Mouse (Mus musculus) intestine, embryonic 16.5 days (tissue): Measurements from ENCODE around the gene Creb5. TPM values are rescaled to one million over a fixed set of nuclear protein-coding genes. Genes with fewer than 3 reads are reported as not detected.

Source experiments
- ATAC-seq: fragments of 200-750 bp; cut with Nextera tagmentation; 2 replicates; pipeline ENCODE4 v1.8.0; 2017; ENCODE audit warnings: moderate TSS enrichment, moderate library complexity
- H3K27ac ChIP-seq: fragments of 300-500 bp; sonication (generic); 2 replicates; pipeline ENCODE4 v1.5.1; 2014; ENCODE audit warnings: mild to moderate bottlenecking, low read length
- H3K27me3 ChIP-seq: fragments of 300-500 bp; sonication (generic); replicated peaks from 2 replicates; pipeline ENCODE4 v1.6.1; 2014; ENCODE audit warnings: low read length, control low read depth, mixed read lengths; ENCODE audit not compliant: control insufficient read depth, insufficient read depth
- H3K36me3 ChIP-seq: fragments of 300-500 bp; sonication (generic); 2 replicates; pipeline ENCODE4 v1.6.1; 2014; ENCODE audit warnings: low read length, control low read depth; ENCODE audit not compliant: control insufficient read depth, insufficient read depth
- H3K4me1 ChIP-seq: fragments of 300-500 bp; sonication (generic); 2 replicates; pipeline ENCODE4 v1.6.1; 2014; ENCODE audit warnings: low read length, control low read depth, mixed read lengths; ENCODE audit not compliant: control insufficient read depth, insufficient read depth
- H3K4me2 ChIP-seq: fragments of 300-500 bp; sonication (generic); 2 replicates; pipeline ENCODE4 v1.6.1; 2014; ENCODE audit warnings: low read depth, low read length, control low read depth
- H3K4me3 ChIP-seq: fragments of 300-500 bp; sonication (generic); 2 replicates; pipeline ENCODE4 v1.5.1; 2014; ENCODE audit warnings: mild to moderate bottlenecking, low read length
- H3K9ac ChIP-seq: fragments of 300-500 bp; sonication (generic); 2 replicates; pipeline ENCODE4 v1.6.1; 2014; ENCODE audit warnings: low read depth, low read length
- H3K9me3 ChIP-seq: fragments of 300-500 bp; sonication (generic); 2 replicates; pipeline ENCODE4 v1.6.1; 2016; ENCODE audit warnings: low read length, control low read depth; ENCODE audit not compliant: control insufficient read depth
- WGBS: fragments of 180-500 bp; shearing (Covaris S2); extraction: QIAGEN DNeasy Blood & Tissue Kit; methylation state at CpG from one replicate; pipeline ENCODE4 v1.1.7; 2014; 5-methylcytosine and 5-hydroxymethylcytosine counted together
- polyA plus RNA-seq: library from polyadenylated mRNA; unstranded; fragments of >200 nt; fragmentation: Nextera tagmentation; extraction: Ambion mirVana; gene quantifications from 2 replicates; pipeline ENCODE4 v1.2.1, GENCODE M21; 2015

Creb5 gene
- polyA plus RNA-seq, 1 experiment from 2014 or later: 4.1 TPM

DNA sequence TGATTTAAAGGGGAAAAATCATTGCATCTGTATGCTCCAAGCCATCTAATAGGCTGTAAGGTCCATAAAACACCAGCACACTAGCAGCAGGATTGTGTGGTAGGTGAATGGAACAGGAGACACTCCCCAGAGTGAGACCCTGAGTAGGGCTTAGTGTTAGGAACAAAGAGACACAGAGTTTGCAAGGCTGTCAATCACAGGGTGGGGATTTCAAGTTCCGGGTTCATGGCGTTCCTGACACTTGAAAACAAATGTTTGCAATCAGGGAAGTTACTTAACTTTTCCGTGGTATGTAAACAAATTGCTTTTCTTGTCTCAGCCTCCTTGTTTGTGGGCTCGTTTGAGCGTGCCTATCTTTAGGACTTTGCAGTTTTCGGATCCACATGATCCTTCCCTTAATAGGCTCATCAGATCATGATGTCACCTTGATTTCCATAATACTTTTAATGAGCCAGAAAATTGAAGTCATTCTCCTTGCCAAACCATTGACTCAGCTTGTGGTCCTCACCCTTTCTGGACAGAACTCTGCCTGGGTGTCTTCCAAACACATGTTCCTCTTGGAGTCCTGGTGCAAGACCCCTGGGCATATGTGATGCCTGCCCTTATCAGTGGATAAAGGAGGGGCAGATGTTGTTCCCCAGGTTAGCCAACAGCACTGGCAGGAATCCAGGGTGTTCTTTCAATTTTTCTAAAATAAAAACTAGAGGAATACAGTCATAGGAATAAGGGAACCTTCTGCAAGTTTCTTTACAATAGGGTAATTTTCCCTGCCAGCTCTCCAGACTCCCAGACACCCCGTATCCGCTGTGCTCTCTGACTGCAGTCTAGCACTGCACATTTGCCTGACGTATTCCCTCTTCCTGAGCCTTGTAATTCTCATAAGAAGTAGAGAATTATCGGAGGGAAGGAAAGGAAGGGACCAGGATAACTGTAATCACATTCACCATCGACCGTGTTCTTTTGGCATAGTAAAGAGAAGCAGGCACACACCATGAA lies 175.0 kb downstream of the Creb5 start:
- Histone ChIP-seq H3K4me3 (no peak overlapping the region), H3K27me3 (no peaks in the 10 kb centered on the region), H3K9ac (no peak overlapping the region), H3K27ac (no peak overlapping the region), H3K4me2 (no peak overlapping the region), H3K4me1 (no peaks in the 10 kb centered on the region), H3K9me3 (no peaks in the 10 kb centered on the region), H3K36me3 (no peaks in the 10 kb centered on the region)
- ATAC-seq: no peak
- WGBS: 57% methylated on average over 12 of the region's 12 CpGs

DNA sequence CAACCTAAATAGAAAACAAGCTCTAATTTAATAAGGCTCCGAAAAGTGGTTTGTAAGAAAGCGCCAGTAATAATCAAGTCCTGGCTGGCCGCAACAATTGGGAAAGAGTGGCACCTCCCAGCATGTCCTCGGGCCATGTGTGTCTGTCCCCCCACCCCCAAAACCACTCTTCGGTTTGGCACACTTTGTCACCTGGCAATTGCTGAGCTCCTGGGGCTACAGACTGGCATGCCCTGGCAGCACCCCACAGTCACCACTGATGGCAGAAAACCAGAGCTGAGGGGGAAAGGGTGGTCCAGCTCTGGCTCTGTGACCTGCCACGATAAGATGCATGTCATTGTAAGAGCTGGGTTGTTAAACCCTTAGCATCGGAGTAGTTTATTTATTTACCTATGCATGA lies 175.7 kb downstream of the Creb5 start:
- no peaks in the 10 kb centered on the region for H3K9me3 ChIP-seq
- 71% methylated on average over 7 of the region's 7 CpGs for WGBS
- ATAC-seq: no peak
- no peaks in the 10 kb centered on the region for H3K36me3 ChIP-seq
- no peak overlapping the region for H3K27ac ChIP-seq
- H3K9ac ChIP-seq: no peak overlapping the region
- no peak overlapping the region for H3K4me2 ChIP-seq
- H3K4me3 ChIP-seq: no peak overlapping the region
- H3K4me1 ChIP-seq: no peaks in the 10 kb centered on the region
- no peaks in the 10 kb centered on the region for H3K27me3 ChIP-seq

- no peaks in the 10 kb centered on the region for H3K36me3 ChIP-seq
- no peak overlapping the region for H3K9ac ChIP-seq
- no peak for ATAC-seq
- WGBS: 65% methylated on average over 6 of the region's 6 CpGs
- no peak overlapping the region for H3K4me3 ChIP-seq
- H3K4me1 ChIP-seq: no peaks in the 10 kb centered on the region
- H3K27ac ChIP-seq: no peak overlapping the region
- H3K9me3 ChIP-seq: no peaks in the 10 kb centered on the region
- no peaks in the 10 kb centered on the region for H3K27me3 ChIP-seq
- H3K4me2 ChIP-seq: no peak overlapping the region
These were observed 176.3 kb downstream of the Creb5 start for GRCm38 (mm10) chr6:53463261-53463813.

DNA sequence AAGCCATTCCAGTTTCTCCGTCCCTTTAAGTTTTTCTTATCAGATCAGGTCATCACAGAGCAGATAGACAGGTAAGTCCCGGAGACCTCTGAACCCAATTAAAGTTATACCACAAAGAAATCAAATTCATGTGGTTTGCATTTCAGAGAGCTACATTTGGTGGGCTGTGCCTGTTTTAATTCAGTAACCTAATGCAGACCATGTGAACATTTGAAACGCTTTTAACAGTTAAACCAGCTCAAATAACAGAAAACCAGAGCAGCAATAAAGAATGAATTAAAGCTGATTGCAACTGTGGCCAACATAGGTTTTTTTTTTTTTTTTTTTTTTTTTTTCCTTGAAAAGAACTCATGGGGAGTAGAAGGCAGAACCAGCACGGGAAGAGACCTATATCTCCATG lies 182.1 kb downstream of the Creb5 start:
- Histone ChIP-seq H3K4me1 (peaks cover 4% of the 10 kb centered on the region; the same call in 1 of the 2 replicates), H3K27ac (no peak overlapping the region), H3K9me3 (no peaks in the 10 kb centered on the region), H3K4me3 (no peak overlapping the region), H3K4me2 (no peak overlapping the region), H3K27me3 (no peaks in the 10 kb centered on the region), H3K9ac (no peak overlapping the region), H3K36me3 (no peaks in the 10 kb centered on the region)
- ATAC-seq: no peak
- WGBS: 67% methylated on average over 4 of the region's 4 CpGs

- 86% methylated on average over 2 of the region's 2 CpGs for WGBS
- no peaks in the 10 kb centered on the region for H3K27me3 ChIP-seq
- H3K9ac ChIP-seq: no peak overlapping the region
- H3K4me1 ChIP-seq: peaks cover 4% of the 10 kb centered on the region; the same call in 1 of the 2 replicates
- no peak overlapping the region for H3K4me2 ChIP-seq
- ATAC-seq: no peak
- H3K27ac ChIP-seq: no peak overlapping the region
- no peak overlapping the region for H3K4me3 ChIP-seq
- H3K9me3 ChIP-seq: no peaks in the 10 kb centered on the region
- H3K36me3 ChIP-seq: no peaks in the 10 kb centered on the region
These were observed 182.6 kb downstream of the Creb5 start for GRCm38 (mm10) chr6:53469703-53470102.

GRCm38 (mm10) chr6:53470559-53470958 lies 183.5 kb downstream of the Creb5 start:
- Histone ChIP-seq H3K9me3 (no peaks in the 10 kb centered on the region), H3K4me2 (0 out of 2 replicates have a peak overlapping the region, but pooled peaks have one; percentile 11), H3K9ac (no peak overlapping the region), H3K27me3 (no peaks in the 10 kb centered on the region), H3K27ac (no peak overlapping the region), H3K36me3 (no peaks in the 10 kb centered on the region), H3K4me1 (peaks cover 4% of the 10 kb centered on the region; the same call in 1 of the 2 replicates), H3K4me3 (no peak overlapping the region)
- no peak for ATAC-seq
- 41% methylated on average over 8 of the region's 8 CpGs for WGBS

GRCm38 (mm10) chr6:53470999-53471591 lies 184.0 kb downstream of the Creb5 start:
- Histone ChIP-seq H3K4me1 (peaks cover 4% of the 10 kb centered on the region; the same call in 1 of the 2 replicates), H3K27ac (no peak overlapping the region), H3K27me3 (no peaks in the 10 kb centered on the region), H3K9me3 (no peaks in the 10 kb centered on the region), H3K4me2 (no peak overlapping the region), H3K9ac (no peak overlapping the region), H3K4me3 (no peak overlapping the region), H3K36me3 (no peaks in the 10 kb centered on the region)
- no peak for ATAC-seq
- WGBS: 46% methylated on average over 9 of the region's 9 CpGs

GRCm38 (mm10) chr6:53472751-53473150 lies 185.7 kb downstream of the Creb5 start:
- H3K9me3 ChIP-seq: no peaks in the 10 kb centered on the region
- H3K4me1 ChIP-seq: peaks cover 4% of the 10 kb centered on the region; the same call in 1 of the 2 replicates
- 83% methylated on average over 7 of the region's 7 CpGs for WGBS
- no peak for ATAC-seq
- no peak overlapping the region for H3K9ac ChIP-seq
- H3K4me3 ChIP-seq: no peak overlapping the region
- no peaks in the 10 kb centered on the region for H3K36me3 ChIP-seq
- no peak overlapping the region for H3K4me2 ChIP-seq
- H3K27me3 ChIP-seq: no peaks in the 10 kb centered on the region
- H3K27ac ChIP-seq: no peak overlapping the region

DNA sequence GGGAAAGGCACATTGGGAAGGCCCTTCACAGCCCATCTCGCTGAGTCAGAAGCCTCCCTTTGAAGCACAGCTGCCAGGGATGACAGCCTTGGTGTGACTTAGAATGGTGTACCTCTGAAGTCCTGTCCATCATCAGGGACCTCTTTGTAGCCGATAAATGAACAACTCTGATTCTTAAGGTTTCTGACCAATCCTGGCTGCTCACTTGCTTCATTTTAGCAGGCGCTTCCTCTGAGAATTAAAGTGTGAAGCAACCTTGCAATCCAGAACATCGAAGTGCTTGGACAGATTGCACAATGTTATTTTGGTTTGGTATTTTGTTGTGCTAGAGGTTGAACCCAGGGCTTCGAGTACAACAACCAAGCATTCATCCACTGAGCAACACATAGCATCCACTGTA lies 190.4 kb downstream of the Creb5 start:
- Histone ChIP-seq H3K36me3 (no peaks in the 10 kb centered on the region), H3K27me3 (no peaks in the 10 kb centered on the region), H3K9ac (no peak overlapping the region), H3K9me3 (no peaks in the 10 kb centered on the region), H3K4me2 (no peak overlapping the region), H3K4me3 (no peak overlapping the region), H3K27ac (no peak overlapping the region), H3K4me1 (no peaks in the 10 kb centered on the region)
- no peak for ATAC-seq
- WGBS: 90% methylated on average over 5 of the region's 5 CpGs
